Mouse (Mus musculus): ENCODE measurements around the gene Olfr1359.

Olfr1359 gene

DNA sequence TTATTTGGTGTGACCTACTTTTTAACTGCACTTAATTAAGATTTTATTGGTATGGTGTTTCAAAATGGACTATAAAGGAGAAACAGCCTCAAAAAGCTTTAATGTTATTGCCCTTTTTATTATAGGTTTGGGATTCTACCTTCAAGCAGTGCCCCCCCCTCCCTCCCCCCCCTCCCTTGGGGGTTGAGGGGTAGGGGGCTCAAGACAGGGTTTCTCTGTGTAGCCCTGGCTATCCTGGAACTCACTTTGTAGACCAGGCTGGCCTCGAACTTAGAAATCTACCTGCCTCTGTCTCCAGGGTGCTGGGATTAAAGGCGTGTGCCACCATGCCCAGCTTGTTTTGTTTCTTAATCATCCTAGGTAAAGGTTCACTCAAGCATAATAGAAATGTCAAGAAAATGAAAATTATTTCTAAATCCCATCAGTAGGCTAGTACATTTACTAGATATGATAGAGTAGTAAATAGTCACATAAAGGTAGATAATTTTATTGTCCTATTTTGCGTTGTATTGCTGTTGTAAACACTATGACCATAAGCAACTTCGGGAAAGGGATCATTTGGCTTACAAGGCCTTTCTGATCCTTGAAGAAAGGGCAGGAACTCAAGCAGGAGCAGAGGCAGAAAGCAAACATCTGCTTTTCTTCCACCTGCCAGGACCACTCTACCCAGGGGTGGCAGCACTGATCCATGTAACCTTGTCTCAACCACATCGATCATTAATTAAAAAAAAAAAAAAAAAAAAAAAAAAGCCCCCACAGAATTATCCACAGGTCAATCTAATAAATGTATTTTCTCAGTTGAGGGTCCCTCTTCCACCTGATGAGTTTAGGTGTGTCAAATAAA, 25.3 kb downstream of the Olfr1359 start:
- DNase-seq (ENCODE audit: low read depth) = no peak

- DNase-seq (ENCODE audit: low read depth) = no peak
These were observed 30.1 kb downstream of the Olfr1359 start for GRCm38 (mm10) chr13:21727948-21728572.

GRCm38 (mm10) chr13:21729544-21729943, 31.6 kb downstream of the Olfr1359 start:
- DNase-seq (ENCODE audit: low read depth) = no peak

GRCm38 (mm10) chr13:21733466-21733865, 35.6 kb downstream of the Olfr1359 start:
- DNase-seq (ENCODE audit: low read depth) = no peak

DNA sequence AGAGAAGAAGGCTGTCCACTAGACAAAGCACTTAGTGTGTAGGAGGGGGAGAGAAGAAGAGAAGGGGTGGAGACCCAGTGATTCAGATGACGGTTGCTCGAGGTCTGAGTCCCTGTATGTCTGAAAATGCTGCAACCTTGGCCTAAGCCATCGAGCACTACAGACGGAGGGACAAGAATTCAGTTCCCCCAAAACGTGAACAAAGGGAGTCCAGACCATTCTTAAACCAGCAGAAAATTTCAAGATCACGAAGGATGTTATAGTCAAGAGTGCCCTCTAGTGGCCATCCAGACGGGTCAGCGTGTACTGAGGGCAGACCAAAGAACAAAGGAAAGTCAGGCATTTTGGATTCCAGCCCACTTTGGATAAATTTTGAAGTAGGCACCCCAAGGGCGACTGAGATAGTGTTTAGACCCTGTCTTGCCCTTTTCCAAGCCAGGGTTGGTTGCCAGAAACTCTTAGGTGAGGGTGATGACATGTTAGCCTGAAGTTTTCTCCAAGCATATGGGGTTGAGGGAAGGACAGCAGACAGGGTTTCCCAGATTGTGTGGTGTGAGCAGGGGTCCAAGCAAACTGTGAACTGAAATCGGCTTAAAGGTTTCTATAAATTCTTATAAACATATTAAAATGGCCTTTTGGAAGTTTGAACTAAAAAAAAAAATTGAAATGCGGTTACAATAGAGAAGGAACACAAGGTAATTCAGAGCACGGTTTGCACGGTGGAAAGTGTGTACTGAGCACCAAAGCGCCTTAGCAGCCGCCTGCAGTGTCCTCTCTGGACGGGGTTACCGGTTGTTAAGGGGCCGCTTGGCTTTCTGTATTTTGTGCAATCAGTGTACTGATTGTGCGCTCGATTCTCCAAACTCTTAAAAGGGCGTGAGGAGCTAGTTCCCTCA, 36.3 kb downstream of the Olfr1359 start:
- DNase-seq (ENCODE audit: low read depth) = peak; percentile 81

DNA sequence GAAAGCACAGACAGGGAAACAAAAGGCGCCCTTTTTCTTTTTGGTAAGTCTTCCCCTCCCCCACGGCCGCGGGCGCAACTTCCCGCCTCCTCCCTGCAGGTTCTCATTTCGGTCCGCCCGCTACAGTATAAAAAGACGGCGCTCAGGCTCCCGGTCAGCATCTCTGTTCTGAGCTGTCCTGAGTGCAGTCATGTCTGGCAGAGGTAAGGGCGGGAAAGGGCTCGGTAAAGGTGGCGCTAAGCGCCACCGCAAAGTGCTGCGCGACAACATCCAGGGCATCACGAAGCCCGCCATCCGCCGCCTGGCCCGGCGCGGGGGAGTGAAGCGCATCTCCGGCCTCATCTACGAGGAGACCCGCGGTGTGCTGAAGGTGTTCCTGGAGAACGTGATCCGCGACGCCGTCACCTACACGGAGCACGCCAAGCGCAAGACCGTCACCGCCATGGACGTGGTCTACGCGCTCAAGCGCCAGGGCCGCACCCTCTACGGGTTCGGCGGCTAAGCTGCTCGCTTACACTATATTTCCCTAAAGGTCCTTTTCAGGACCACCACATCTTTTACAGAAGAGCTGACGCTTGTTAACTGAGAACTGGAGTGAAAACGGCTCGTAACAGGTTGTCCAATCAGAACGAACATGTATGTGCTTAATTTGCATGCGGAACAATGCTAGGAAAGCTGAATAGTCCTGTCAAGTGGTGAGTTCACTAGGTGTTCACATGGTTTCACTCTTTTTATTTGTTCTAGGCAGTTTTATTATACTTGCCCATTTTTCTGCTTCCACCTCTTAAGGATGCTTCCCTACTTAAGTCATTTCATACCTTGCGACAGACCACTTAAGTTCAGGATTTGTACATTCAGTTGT, 37.2 kb downstream of the Olfr1359 start, which contains the start of gene Hist1h4j:
Gene Hist1h4j (plus strand): TSS at position 159 of the 862 bp plus-strand sequence.
- peak; percentile 71 for DNase-seq (ENCODE audit: low read depth)

- no peak for DNase-seq (ENCODE audit: low read depth)
These were observed 47.1 kb downstream of the Olfr1359 start for GRCm38 (mm10) chr13:21745006-21745405.

DNA sequence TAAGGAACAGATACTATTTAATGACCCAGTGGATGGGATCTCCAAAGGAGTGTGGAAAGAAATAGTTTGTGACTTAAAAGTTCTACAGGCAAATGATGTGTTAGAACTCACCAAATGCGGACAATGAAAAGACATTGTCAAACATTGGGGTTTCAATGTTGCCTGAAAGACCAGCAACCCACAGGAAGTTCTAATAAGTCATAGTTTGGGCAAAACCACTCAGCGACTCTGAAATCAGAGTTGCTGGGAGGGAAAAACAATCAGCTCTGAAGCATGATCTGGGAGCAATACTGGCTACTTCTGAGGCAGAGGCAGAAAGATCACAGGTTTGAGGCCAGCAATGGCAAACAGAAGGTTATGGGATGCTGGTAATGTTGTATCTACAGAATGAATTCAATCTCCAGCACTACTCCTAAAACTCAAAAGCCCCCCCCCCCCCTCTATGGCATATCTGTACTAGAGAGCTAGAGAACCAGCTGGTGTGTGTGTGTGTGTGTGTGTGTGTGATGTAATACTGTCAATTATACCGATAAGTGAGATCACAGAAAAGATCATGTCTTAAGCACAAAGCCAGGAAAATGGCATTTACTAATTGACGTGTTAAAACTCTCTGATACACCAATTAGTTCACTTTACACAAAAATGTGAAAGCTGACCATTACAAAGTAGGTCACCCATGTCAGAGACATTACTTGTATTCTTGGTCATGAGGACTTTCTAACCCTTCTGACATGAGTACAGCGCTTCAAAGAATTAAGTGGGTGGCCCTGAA, 51.7 kb downstream of the Olfr1359 start:
- no peak for DNase-seq (ENCODE audit: low read depth)

GRCm38 (mm10) chr13:21750159-21751017, 52.5 kb downstream of the Olfr1359 start, which contains the start of gene Hist1h4k:
Gene Hist1h4k (minus strand): TSS chr13:21750505.
- peak; percentile 74 for DNase-seq (ENCODE audit: low read depth)

DNA sequence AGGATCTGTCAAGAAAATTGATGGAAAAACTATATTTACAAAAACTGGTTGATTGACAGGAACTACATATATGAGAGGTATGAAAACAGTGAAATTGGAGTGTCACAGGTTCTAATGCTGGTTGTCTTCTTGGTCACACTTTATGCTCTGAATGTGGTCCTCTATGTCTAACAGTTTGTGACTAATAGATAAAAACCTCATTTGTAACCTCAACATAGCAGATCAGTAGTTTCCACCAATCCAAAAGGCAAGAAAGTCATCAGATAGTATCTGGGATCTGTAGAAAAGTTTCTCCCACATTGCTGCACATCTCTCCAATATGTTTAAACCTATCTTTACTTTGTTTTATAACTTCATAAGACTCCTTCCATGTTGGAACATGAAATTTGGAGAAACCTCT, 53.5 kb downstream of the Olfr1359 start:
- no peak for DNase-seq (ENCODE audit: low read depth)

DNA sequence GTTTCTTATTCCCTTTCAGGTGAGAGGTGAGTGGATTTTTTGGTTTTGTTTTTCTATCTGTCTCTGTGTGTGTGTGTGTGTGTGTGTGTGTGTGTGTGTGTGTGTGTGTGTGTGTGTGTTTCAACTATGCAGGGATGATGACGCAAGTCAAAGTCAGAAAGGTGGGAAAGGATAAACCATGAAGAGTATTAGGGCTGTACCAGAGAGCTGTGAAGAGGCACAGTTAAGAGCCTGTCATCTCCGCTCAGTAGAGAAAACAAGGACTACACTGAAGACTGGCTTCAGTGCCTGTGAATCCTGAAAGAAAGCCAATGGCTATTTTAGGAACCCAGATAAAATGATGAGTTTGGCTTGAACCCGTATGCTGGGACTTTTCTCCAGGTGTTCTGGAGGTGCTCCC, 53.9 kb downstream of the Olfr1359 start:
- no peak for DNase-seq (ENCODE audit: low read depth)

DNA sequence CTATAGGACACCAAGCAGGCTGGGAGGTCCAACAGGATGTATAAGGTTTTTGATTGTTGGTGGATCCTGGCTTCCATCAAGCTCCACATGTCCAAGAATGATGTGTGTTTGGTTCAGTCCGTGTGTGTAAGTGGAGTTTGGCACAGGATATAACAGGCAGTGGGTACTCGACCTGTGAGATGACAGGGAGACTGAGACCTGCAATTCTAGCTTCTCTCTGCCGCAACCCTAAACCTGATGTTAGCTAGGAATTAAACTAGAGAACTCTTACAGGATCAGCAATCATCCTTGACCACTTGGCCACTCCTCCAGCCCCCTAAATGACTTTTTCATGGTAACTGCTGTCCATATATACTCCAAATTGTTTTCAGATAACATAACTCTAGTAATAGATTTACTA, 54.4 kb downstream of the Olfr1359 start:
- no peak for DNase-seq (ENCODE audit: low read depth)

DNA sequence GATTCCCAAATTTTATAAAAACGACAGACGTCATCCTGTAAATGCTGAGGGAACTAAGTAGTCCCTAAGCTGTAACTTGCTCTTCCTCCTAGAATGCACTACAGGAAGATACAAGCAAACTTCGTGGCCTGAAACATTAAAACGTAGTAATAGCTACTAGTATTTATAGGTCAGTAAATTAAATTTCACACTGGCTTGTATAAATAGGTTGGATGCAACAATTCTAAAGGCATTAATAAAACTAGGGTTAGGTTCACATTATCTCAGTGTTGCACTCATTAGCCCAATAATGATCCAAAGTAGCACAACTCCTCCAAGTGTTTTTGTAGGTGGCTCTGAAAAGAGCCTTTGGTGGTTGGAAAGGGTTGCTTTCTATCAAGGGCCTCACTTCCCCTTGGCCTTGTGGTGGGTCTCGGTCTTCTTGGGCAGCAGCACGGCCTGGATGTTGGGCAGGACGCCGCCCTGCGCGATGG, 55.2 kb downstream of the Olfr1359 start:
- DNase-seq (ENCODE audit: low read depth) = no peak

DNA sequence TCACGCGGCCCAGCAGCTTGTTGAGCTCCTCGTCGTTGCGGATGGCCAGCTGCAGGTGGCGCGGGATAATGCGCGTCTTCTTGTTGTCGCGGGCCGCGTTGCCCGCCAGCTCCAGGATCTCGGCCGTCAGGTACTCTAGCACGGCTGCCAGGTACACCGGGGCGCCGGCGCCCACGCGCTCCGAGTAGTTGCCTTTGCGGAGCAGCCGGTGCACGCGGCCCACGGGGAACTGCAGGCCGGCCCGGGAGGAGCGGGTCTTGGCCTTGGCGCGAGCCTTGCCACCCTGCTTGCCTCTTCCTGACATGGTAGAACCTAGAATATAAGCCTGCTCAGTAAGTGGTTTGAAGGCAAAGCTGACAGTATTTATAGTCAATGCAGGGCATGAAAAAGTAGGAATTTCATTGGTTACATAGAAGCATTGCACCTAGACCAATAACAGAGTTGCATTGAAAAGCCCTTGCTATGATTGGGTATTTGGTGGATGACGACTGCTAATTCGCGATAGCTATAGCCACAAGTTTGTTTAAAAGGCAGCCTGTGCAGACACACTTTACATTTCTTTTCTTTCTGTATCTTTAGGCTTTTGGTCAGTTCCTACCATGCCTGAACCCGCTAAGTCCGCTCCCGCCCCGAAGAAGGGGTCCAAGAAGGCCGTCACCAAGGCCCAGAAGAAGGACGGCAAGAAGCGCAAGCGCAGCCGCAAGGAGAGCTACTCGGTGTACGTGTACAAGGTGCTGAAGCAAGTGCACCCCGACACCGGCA, 55.8 kb downstream of the Olfr1359 start, which contains the start of the genes Hist1h2ak and Hist1h2bn:
Gene Hist1h2ak (minus strand): TSS at position 304 of the 762 bp plus-strand sequence.
Gene Hist1h2bn (plus strand): TSS at position 600 of the 762 bp plus-strand sequence.
- peak; percentile 87 for DNase-seq (ENCODE audit: low read depth)

DNA sequence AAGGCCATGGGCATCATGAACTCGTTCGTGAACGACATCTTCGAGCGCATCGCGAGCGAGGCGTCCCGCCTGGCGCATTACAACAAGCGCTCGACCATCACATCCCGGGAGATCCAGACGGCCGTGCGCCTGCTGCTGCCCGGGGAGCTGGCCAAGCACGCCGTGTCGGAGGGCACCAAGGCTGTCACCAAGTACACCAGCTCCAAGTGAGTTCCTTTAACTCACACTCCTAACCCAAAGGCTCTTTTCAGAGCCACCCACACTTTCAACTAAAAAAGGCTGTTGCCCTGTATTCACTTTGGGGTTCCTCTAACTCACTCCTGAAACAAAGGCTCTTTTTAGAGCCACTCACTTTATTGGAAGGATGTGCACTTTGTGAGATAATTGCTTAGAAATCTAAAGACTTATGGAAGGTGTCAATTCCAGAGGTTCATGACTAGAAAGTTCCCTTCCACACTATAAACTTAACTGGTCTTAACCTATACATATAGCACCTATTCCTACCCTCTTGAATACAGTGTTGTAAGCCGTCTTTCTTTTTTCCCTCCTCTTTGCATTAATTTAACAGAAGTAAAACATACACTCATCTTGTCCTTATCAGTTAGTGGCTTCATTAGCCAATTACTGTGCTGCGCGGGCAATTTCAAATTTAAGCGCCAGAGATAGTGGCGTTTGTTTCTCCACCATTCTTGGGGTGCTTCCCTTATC, 56.5 kb downstream of the Olfr1359 start:
- DNase-seq (ENCODE audit: low read depth) = peak; percentile 50

DNA sequence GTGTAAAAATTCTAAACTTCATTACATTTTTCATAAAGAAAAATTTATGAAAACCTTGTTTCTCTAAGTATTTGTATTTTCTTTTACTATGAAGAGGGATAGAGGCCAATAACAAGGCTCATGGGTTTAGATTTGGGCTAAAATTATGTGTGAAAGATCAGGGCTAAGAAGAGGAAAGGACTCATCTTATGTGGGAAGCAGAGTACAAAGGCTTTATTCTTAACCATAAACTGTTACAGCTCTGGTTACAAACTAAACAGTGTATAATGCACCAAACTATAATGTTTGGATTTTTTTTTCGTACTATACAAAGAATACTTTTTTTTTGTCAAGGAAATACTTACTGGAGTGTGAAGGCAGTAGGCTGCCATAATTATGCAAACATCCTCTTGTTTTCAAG, 57.8 kb downstream of the Olfr1359 start:
- no peak for DNase-seq (ENCODE audit: low read depth)
